Mouse (Mus musculus): ENCODE results near the gene Nek4. TPM values are rescaled to one million over a fixed set of nuclear protein-coding genes. Genes with fewer than 3 reads are reported as not detected.

The Nek4 gene
- polyA plus RNA-seq, 1 experiment from 2014 or later: 3.6 TPM

- WGBS (ENCODE audit: insufficient replicate concordance): under 1% methylated on average over 51 of the region's 53 CpGs
- peaks cover 43% of the 10 kb centered on the region for H3K4me1 ChIP-seq (ENCODE audit: control insufficient read depth, low read depth, low read length)
- peak within 1 kb of the TSS; percentile 90 for H3K4me2 ChIP-seq (ENCODE audit: low read depth, low read length)
- H3K27me3 ChIP-seq (ENCODE audit: control insufficient read depth, insufficient read depth, low read depth, low read length): no peaks in the 10 kb centered on the region
- no peaks in the 10 kb centered on the region for H3K9me3 ChIP-seq (replicated peaks; ENCODE audit: control insufficient read depth, low read length)
- H3K27ac ChIP-seq (ENCODE audit: low read length): peak within 1 kb of the TSS; percentile 98
- peak within 1 kb of the TSS; percentile 90 for H3K9ac ChIP-seq (ENCODE audit: low read depth, low read length)
- H3K4me3 ChIP-seq (ENCODE audit: low read depth, low read length): peak within 1 kb of the TSS; percentile 67
- H3K36me3 ChIP-seq (ENCODE audit: control insufficient read depth, insufficient read depth): peaks cover 34% of the 10 kb centered on the region
- peak; percentile 84 for ATAC-seq (ENCODE audit: low read depth)
These were observed 67.7 kb downstream of the Nek4 start, which contains the start of the genes Pbrm1 and Gnl3 for GRCm38 (mm10) chr14:31018860-31019291. Pbrm1 (plus strand) TSS chr14:31019138. Gnl3 (minus strand) TSS chr14:31019152.

DNA sequence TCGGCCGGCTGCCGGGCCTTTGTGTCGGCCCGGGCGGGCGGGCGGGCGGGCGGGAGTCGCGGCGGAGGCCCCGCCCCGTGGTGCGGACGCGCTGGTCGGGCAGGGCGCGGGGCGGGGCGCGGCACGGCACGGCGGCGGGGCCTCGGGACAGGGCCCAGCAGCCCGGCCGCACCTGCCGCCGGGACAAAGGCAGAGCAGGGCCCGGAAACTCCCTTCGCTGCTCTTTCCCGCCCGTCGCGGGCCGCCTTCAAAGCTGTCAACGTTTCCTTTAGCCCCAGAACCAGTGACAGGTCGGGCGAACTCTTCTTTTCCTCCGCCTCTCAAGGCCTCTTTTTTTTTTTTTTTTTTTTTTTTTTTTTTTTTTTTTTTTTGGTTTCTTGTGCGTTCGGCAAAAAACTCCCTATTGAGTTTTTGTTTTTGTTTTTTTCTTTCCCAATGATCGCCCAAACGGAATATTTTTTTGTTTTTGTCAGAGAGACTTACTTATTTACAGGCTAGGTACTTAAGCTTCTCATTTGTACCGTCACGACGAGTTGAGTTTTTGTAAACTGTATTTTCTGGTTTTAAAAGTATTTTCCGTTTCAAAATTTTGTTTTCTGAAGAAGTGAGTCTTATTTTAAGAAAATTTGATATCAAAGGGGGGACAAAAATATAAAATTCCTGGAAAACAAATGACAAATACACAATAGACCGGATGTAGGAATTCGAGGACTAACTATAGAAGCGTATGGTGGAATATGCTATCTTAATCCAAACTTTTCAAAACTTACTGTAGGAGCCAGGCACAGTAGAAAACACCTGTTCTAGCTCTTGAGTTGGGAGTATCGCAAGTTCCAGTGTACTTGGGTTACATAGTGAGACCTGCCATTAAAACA is 68.4 kb downstream of the Nek4 start:
- 2% methylated on average over 48 of the region's 56 CpGs for WGBS (ENCODE audit: insufficient replicate concordance)
- Histone ChIP-seq H3K9me3 (replicated peaks; ENCODE audit: control insufficient read depth, low read length) (no peaks in the 10 kb centered on the region), H3K4me2 (ENCODE audit: low read depth, low read length) (peak overlapping the region; percentile 80), H3K9ac (ENCODE audit: low read depth, low read length) (peak overlapping the region; percentile 90), H3K4me1 (ENCODE audit: control insufficient read depth, low read depth, low read length) (peaks cover 43% of the 10 kb centered on the region), H3K36me3 (ENCODE audit: control insufficient read depth, insufficient read depth) (peaks cover 27% of the 10 kb centered on the region), H3K27ac (ENCODE audit: low read length) (peak overlapping the region; percentile 98), H3K4me3 (ENCODE audit: low read depth, low read length) (peak overlapping the region; percentile 67), H3K27me3 (ENCODE audit: control insufficient read depth, insufficient read depth, low read depth, low read length) (no peaks in the 10 kb centered on the region)
- peak; percentile 93 for ATAC-seq (ENCODE audit: low read depth)

- Histone ChIP-seq H3K27me3 (ENCODE audit: control insufficient read depth, insufficient read depth, low read depth, low read length) (no peaks in the 10 kb centered on the region), H3K4me1 (ENCODE audit: control insufficient read depth, low read depth, low read length) (peaks cover 24% of the 10 kb centered on the region), H3K27ac (ENCODE audit: low read length) (peak overlapping the region; percentile 42), H3K9ac (ENCODE audit: low read depth, low read length) (no peak overlapping the region), H3K4me3 (ENCODE audit: low read depth, low read length) (no peak overlapping the region), H3K36me3 (ENCODE audit: control insufficient read depth, insufficient read depth) (peaks cover 33% of the 10 kb centered on the region), H3K4me2 (ENCODE audit: low read depth, low read length) (no peak overlapping the region), H3K9me3 (replicated peaks; ENCODE audit: control insufficient read depth, low read length) (no peaks in the 10 kb centered on the region)
- no peak for ATAC-seq (ENCODE audit: low read depth)
- WGBS (ENCODE audit: insufficient replicate concordance): 29% methylated on average over 1 of the region's 1 CpGs
These were observed 71.4 kb downstream of the Nek4 start for GRCm38 (mm10) chr14:31022579-31022978.

- Histone ChIP-seq H3K4me1 (ENCODE audit: control insufficient read depth, low read depth, low read length) (peaks cover 9% of the 10 kb centered on the region), H3K4me3 (ENCODE audit: low read depth, low read length) (no peak overlapping the region), H3K36me3 (ENCODE audit: control insufficient read depth, insufficient read depth) (peaks cover 45% of the 10 kb centered on the region), H3K27me3 (ENCODE audit: control insufficient read depth, insufficient read depth, low read depth, low read length) (no peaks in the 10 kb centered on the region), H3K9ac (ENCODE audit: low read depth, low read length) (no peak overlapping the region), H3K9me3 (replicated peaks; ENCODE audit: control insufficient read depth, low read length) (no peaks in the 10 kb centered on the region), H3K4me2 (ENCODE audit: low read depth, low read length) (no peak overlapping the region), H3K27ac (ENCODE audit: low read length) (no peak overlapping the region)
- WGBS (ENCODE audit: insufficient replicate concordance): 70% methylated on average over 3 of the region's 3 CpGs
- no peak for ATAC-seq (ENCODE audit: low read depth)
These were observed 74.6 kb downstream of the Nek4 start for GRCm38 (mm10) chr14:31025785-31026184.

Other genes with a start within 250 kb of the Nek4 start
- gene Sfmbt1, start 236.5 kb upstream of the Nek4 start, polyA plus RNA-seq (2015; fragmentation: Nextera tagmentation; extraction: Ambion mirVana): 11.0 and 12.0 TPM in 2 replicates
- gene Tmem110, start 125.8 kb upstream of the Nek4 start, polyA plus RNA-seq (2015; fragmentation: Nextera tagmentation; extraction: Ambion mirVana): 7.7 and 8.1 TPM in 2 replicates
- 1.7 and 2.3 TPM in 2 replicates for gene Mustn1, start 72.2 kb upstream of the Nek4 start, polyA plus RNA-seq (2015; fragmentation: Nextera tagmentation; extraction: Ambion mirVana)
- 278 and 305 TPM in 2 replicates for gene Itih4, start 64.9 kb upstream of the Nek4 start, polyA plus RNA-seq (2015; fragmentation: Nextera tagmentation; extraction: Ambion mirVana)
- 687 and 781 TPM in 2 replicates for gene Itih3, start 27.6 kb upstream of the Nek4 start, polyA plus RNA-seq (2015; fragmentation: Nextera tagmentation; extraction: Ambion mirVana)
- 82.0 and 101 TPM in 2 replicates for gene Itih1, start 8.1 kb upstream of the Nek4 start, polyA plus RNA-seq (2015; fragmentation: Nextera tagmentation; extraction: Ambion mirVana)
- 14.6 and 16.0 TPM in 2 replicates for gene Glt8d1, start 50.0 kb downstream of the Nek4 start, polyA plus RNA-seq (2015; fragmentation: Nextera tagmentation; extraction: Ambion mirVana)
- 259 and 284 TPM in 2 replicates for gene Spcs1, start 50.3 kb downstream of the Nek4 start, polyA plus RNA-seq (2015; fragmentation: Nextera tagmentation; extraction: Ambion mirVana)
- gene Pbrm1, start 67.8 kb downstream of the Nek4 start, polyA plus RNA-seq (2015; fragmentation: Nextera tagmentation; extraction: Ambion mirVana): 50.6 and 52.9 TPM in 2 replicates
- gene Gnl3, start 67.8 kb downstream of the Nek4 start, polyA plus RNA-seq (2015; fragmentation: Nextera tagmentation; extraction: Ambion mirVana): 54.8 and 60.1 TPM in 2 replicates
- 47.7 and 57.1 TPM in 2 replicates for gene Smim4, start 177.6 kb downstream of the Nek4 start, polyA plus RNA-seq (2015; fragmentation: Nextera tagmentation; extraction: Ambion mirVana)
- 149 and 179 TPM in 2 replicates for gene Nt5dc2, start 179.7 kb downstream of the Nek4 start, polyA plus RNA-seq (2015; fragmentation: Nextera tagmentation; extraction: Ambion mirVana)
- 25.8 and 32.2 TPM in 2 replicates for gene Stab1, start 217.3 kb downstream of the Nek4 start, polyA plus RNA-seq (2015; fragmentation: Nextera tagmentation; extraction: Ambion mirVana)